Mouse (Mus musculus): ENCODE data around the gene Spint1.

The Spint1 gene

GRCm38 (mm10) chr2:119293311-119293710 is 56.1 kb downstream of the Spint1 start:
- ATAC-seq (ENCODE audit: low TSS enrichment): no peak

- ATAC-seq (ENCODE audit: low TSS enrichment): no peak
These were observed 56.7 kb downstream of the Spint1 start for GRCm38 (mm10) chr2:119293776-119294390.

DNA sequence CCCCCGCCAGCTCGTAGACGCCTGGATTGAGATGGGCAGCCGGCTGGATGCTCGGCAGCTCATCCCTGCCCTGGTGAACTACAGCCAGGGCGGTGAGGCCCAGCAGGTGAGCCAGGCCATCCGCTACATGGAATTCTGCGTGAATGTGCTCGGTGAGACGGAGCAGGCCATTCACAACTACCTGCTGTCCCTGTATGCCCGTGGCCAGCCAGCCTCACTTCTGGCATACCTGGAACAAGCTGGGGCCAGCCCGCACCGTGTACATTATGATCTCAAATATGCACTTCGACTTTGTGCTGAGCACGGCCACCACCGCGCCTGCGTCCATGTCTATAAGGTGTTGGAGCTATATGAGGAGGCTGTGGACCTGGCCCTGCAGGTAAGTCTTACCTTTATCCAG is 57.2 kb downstream of the Spint1 start:
- ATAC-seq (ENCODE audit: low TSS enrichment): no peak

GRCm38 (mm10) chr2:119296756-119297155 is 59.6 kb downstream of the Spint1 start:
- ATAC-seq (ENCODE audit: low TSS enrichment): no peak

DNA sequence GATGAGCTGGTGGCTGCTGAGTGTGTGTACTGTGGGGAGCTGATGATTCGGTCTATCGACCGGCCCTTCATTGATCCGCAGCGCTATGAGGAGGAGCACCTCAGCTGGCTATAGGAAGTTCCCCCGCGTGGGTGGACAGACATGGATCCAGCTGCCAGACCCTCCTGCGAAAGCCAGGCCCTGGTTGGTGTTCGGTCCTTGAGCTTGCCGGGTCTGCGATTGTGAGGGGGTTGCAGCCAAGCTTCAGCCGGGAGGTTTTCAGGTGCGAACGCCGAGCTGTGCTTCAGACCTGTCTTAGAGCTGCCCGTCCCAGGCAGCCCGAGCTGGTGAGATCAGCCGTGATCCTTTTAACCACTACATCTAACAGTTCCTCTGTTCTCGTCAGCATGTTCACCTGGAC is 60.3 kb downstream of the Spint1 start:
- no peak for ATAC-seq (ENCODE audit: low TSS enrichment)

- no peak for ATAC-seq (ENCODE audit: low TSS enrichment)
These were observed 61.2 kb downstream of the Spint1 start for GRCm38 (mm10) chr2:119298330-119298729.

GRCm38 (mm10) chr2:119298839-119299238 is 61.7 kb downstream of the Spint1 start:
- no peak for ATAC-seq (ENCODE audit: low TSS enrichment)
